Mouse (Mus musculus) megakaryocyte, embryonic 14.5 days (primary cell): ENCODE measurements around the gene Sorbs2.

Source experiments
- FLI1 ChIP-seq: IDR thresholded peaks from 2 replicates; pipeline ENCODE4 v1.6.1; 2012; ENCODE audit warnings: low read length, inconsistent platforms, mixed read lengths
- GATA1 ChIP-seq: IDR thresholded peaks from 3 replicates; pipeline ENCODE4 v1.6.1; 2012; ENCODE audit warnings: mixed read lengths, low read length, inconsistent platforms, borderline replicate concordance

- TF ChIP-seq GATA1, result no peak
- TF ChIP-seq FLI1, result no peak
These were observed 165.6 kb downstream of the Sorbs2 start for GRCm38 (mm10) chr8:45673149-45673548.
